Mouse (Mus musculus): ENCODE data around the gene Mpig6b. TPM values are rescaled to one million over a fixed set of nuclear protein-coding genes. Genes with fewer than 3 reads are reported as not detected.

Gene Mpig6b
- total and polyA plus RNA-seq, 2 experiments from 2014 or later: 0.18 TPM; not detected in 1

GRCm38 (mm10) chr17:35070556-35071229 is 4.7 kb upstream of the Mpig6b start:
- Histone ChIP-seq H3K27me3 (ENCODE audit: insufficient read depth, low read length) (no peaks in the 10 kb centered on the region), H3K36me3 (ENCODE audit: insufficient read depth, low read length) (no peaks in the 10 kb centered on the region), H3K9me3 (ENCODE audit: low read length) (no peaks in the 10 kb centered on the region), H3K4me1 (ENCODE audit: insufficient read depth, low read length) (no peaks in the 10 kb centered on the region), H3K9ac (replicated peaks; ENCODE audit: low read length) (no peak overlapping the region), H3K4me2 (ENCODE audit: low read depth, low read length) (no peak overlapping the region), H3K27ac (no peak overlapping the region), H3K4me3 (ENCODE audit: low read length) (no peak overlapping the region)
- no peak for ATAC-seq
- DNase-seq (ENCODE audit: low spot score): no peak
- no peak for TF ChIP-seq CTCF (IDR thresholded peaks at IDR 0.05; ENCODE audit: low read depth)
- 47% methylated on average over 6 of the region's 6 CpGs for WGBS

- Histone ChIP-seq H3K4me2 (ENCODE audit: low read depth, low read length) (no peak overlapping the region), H3K36me3 (ENCODE audit: insufficient read depth, low read length) (no peaks in the 10 kb centered on the region), H3K4me1 (ENCODE audit: insufficient read depth, low read length) (0 out of 2 replicates have a peak, but pooled peaks cover 6% of the 10 kb centered on the region), H3K27ac (no peak overlapping the region), H3K9me3 (ENCODE audit: low read length) (no peaks in the 10 kb centered on the region), H3K4me3 (ENCODE audit: low read length) (no peak overlapping the region), H3K9ac (replicated peaks; ENCODE audit: low read length) (no peak overlapping the region), H3K27me3 (ENCODE audit: insufficient read depth, low read length) (peaks cover 12% of the 10 kb centered on the region)
- DNase-seq (ENCODE audit: low spot score) (no peak), ATAC-seq (no peak)
- no peak for TF ChIP-seq CTCF (IDR thresholded peaks at IDR 0.05; ENCODE audit: low read depth)
- WGBS: 87% methylated on average over 17 of the region's 17 CpGs
These were observed 2.4 kb upstream of the Mpig6b start for GRCm38 (mm10) chr17:35068213-35068914.

GRCm38 (mm10) chr17:35064951-35065947 is 735 bp downstream of the Mpig6b start, which contains the start of gene Ly6g6c:
TSS of gene Ly6g6c (plus strand) at chr17:35065388.
- Histone ChIP-seq H3K4me2 (ENCODE audit: low read depth, low read length) (peak within 1 kb of the TSS; percentile 54), H3K9me3 (ENCODE audit: low read length) (no peaks in the 10 kb centered on the region), H3K4me3 (ENCODE audit: low read length) (peak within 1 kb of the TSS; percentile 21), H3K36me3 (ENCODE audit: insufficient read depth, low read length) (no peaks in the 10 kb centered on the region; the same call in 1 of the 2 replicates), H3K27me3 (ENCODE audit: insufficient read depth, low read length) (peaks cover 12% of the 10 kb centered on the region), H3K4me1 (ENCODE audit: insufficient read depth, low read length) (peaks cover 9% of the 10 kb centered on the region; the same call in 1 of the 2 replicates), H3K9ac (replicated peaks; ENCODE audit: low read length) (peak within 1 kb of the TSS; percentile 33; the same call in 1 of the 2 replicates), H3K27ac (no peak within 1 kb of the TSS)
- ATAC-seq (no peak), DNase-seq (ENCODE audit: low spot score) (no peak)
- WGBS: 4% methylated on average over 48 of the region's 48 CpGs
- no peak for TF ChIP-seq CTCF (IDR thresholded peaks at IDR 0.05; ENCODE audit: low read depth)

- Histone ChIP-seq H3K9ac (replicated peaks; ENCODE audit: low read length) (no peak overlapping the region), H3K27ac (no peak overlapping the region), H3K4me3 (ENCODE audit: low read length) (no peak overlapping the region), H3K9me3 (ENCODE audit: low read length) (no peaks in the 10 kb centered on the region), H3K4me2 (ENCODE audit: low read depth, low read length) (peak overlapping the region; percentile 54; the same call in 1 of the 2 replicates), H3K4me1 (ENCODE audit: insufficient read depth, low read length) (peaks cover 12% of the 10 kb centered on the region; the same call in 1 of the 2 replicates), H3K36me3 (ENCODE audit: insufficient read depth, low read length) (no peaks in the 10 kb centered on the region; the same call in 1 of the 2 replicates), H3K27me3 (ENCODE audit: insufficient read depth, low read length) (peaks cover 12% of the 10 kb centered on the region)
- no peak for TF ChIP-seq CTCF (IDR thresholded peaks at IDR 0.05; ENCODE audit: low read depth)
- no peak for DNase-seq (ENCODE audit: low spot score)
- 38% methylated on average over 10 of the region's 10 CpGs for WGBS
- no peak for ATAC-seq
These were observed 1.6 kb downstream of the Mpig6b start for GRCm38 (mm10) chr17:35064378-35064877.

GRCm38 (mm10) chr17:35063466-35063865 is 2.5 kb downstream of the Mpig6b start:
- TF ChIP-seq CTCF (IDR thresholded peaks at IDR 0.05; ENCODE audit: low read depth): no peak
- Histone ChIP-seq H3K27me3 (ENCODE audit: insufficient read depth, low read length) (peaks cover 12% of the 10 kb centered on the region), H3K9me3 (ENCODE audit: low read length) (no peaks in the 10 kb centered on the region), H3K4me1 (ENCODE audit: insufficient read depth, low read length) (peaks cover 12% of the 10 kb centered on the region; the same call in 1 of the 2 replicates), H3K36me3 (ENCODE audit: insufficient read depth, low read length) (no peaks in the 10 kb centered on the region; the same call in 1 of the 2 replicates), H3K4me2 (ENCODE audit: low read depth, low read length) (no peak overlapping the region), H3K27ac (no peak overlapping the region), H3K4me3 (ENCODE audit: low read length) (no peak overlapping the region), H3K9ac (replicated peaks; ENCODE audit: low read length) (no peak overlapping the region)
- DNase-seq (ENCODE audit: low spot score) (peak; percentile 60), ATAC-seq (no peak)
- 77% methylated on average over 3 of the region's 3 CpGs for WGBS

- no peak for TF ChIP-seq CTCF (IDR thresholded peaks at IDR 0.05; ENCODE audit: low read depth)
- peaks cover 12% of the 10 kb centered on the region; the same call in 1 of the 2 replicates for H3K4me1 ChIP-seq (ENCODE audit: insufficient read depth, low read length)
- WGBS: 82% methylated on average over 8 of the region's 8 CpGs
- no peak overlapping the region for H3K27ac ChIP-seq
- H3K9me3 ChIP-seq (ENCODE audit: low read length): no peaks in the 10 kb centered on the region
- H3K27me3 ChIP-seq (ENCODE audit: insufficient read depth, low read length): peaks cover 12% of the 10 kb centered on the region
- no peak for ATAC-seq
- no peak overlapping the region for H3K9ac ChIP-seq (replicated peaks; ENCODE audit: low read length)
- DNase-seq (ENCODE audit: low spot score): no peak
- H3K4me2 ChIP-seq (ENCODE audit: low read depth, low read length): no peak overlapping the region
- H3K4me3 ChIP-seq (ENCODE audit: low read length): no peak overlapping the region
- no peaks in the 10 kb centered on the region; the same call in 1 of the 2 replicates for H3K36me3 ChIP-seq (ENCODE audit: insufficient read depth, low read length)
These were observed 4.7 kb downstream of the Mpig6b start for GRCm38 (mm10) chr17:35061299-35061698.
